Mouse (Mus musculus): Measurements from ENCODE around the gene Lats2.

GRCm38 (mm10) chr14:57789759-57790158 is 31.6 kb upstream of the Lats2 start:
- no peak for TF ChIP-seq CTCF (IDR thresholded peaks at IDR 0.05; ENCODE audit: low read depth)
- no peak for TF ChIP-seq EP300 (optimal IDR thresholded peaks at IDR 0.05)

All from stomach, postnatal 0 days (tissue).